Mouse (Mus musculus) heart, postnatal 25 days (tissue): ENCODE data around the gene Pigt. TPM values are rescaled to one million over a fixed set of nuclear protein-coding genes. Genes with fewer than 3 reads are reported as not detected.
A peak's percentile ranks its signal among the peaks of the same experiment; 100 is the strongest.

ENCODE experiments used
- DNase-seq: peaks from one replicate; pipeline ENCODE4 v3.0.0; 2022; ENCODE audit warnings: low spot score
- intact Hi-C: fragments of 180-260 bp; cut with DNase I; formaldehyde crosslinking; loops from one replicate; pipeline ENCODE4 v1.15.1; 2025
- total RNA-seq, 2 experiments: library from RNA; stranded (reverse); gene quantifications; 2 replicates each; pipeline ENCODE4 v1.2.3; 2021

The Pigt gene
- total RNA-seq, 2 experiments from 2014 or later: 34.7 to 34.8 TPM

DNA sequence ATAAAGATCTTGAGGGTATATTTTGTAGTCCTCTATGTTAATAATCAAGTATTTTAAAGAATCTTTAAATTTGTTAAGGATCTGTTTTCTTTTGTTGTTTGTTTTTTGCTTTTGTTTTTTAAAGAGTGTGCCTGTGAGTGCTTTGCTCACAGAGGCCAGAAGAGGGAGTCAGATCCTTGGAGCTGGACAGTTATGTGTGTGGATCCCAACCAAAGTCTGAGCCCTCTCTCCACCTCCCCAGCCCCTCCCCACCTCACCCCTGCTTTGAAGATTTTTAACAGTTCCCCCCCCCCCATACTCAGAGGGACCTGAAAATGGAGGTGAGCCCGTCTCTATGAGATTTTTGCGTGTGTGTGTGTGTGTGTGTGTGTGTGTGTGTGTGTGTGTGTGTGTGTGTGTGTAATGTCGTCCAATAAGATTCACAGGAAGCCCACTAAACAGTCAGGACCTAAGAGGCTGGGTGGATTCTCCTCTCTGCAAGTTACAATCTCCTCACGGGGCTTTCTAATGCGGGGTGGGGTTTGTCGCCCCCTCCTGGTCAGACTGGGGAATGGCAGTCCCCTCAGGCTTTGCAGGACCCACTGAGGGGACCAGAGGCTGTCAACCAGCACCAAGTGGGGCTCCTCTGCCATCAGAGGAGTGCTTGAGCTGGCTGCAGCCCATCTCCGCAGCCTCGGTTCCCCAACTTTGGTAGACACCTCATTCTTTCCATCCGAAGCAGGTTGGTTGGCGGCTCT is 20.3 kb downstream of the Pigt start:
- DNase-seq: peak; percentile 28
- intact Hi-C loops: loop anchor here (1.0 kb wide), 1 partner anchor 47 kb away; no protein-coding TSS in a partner anchor

DNA sequence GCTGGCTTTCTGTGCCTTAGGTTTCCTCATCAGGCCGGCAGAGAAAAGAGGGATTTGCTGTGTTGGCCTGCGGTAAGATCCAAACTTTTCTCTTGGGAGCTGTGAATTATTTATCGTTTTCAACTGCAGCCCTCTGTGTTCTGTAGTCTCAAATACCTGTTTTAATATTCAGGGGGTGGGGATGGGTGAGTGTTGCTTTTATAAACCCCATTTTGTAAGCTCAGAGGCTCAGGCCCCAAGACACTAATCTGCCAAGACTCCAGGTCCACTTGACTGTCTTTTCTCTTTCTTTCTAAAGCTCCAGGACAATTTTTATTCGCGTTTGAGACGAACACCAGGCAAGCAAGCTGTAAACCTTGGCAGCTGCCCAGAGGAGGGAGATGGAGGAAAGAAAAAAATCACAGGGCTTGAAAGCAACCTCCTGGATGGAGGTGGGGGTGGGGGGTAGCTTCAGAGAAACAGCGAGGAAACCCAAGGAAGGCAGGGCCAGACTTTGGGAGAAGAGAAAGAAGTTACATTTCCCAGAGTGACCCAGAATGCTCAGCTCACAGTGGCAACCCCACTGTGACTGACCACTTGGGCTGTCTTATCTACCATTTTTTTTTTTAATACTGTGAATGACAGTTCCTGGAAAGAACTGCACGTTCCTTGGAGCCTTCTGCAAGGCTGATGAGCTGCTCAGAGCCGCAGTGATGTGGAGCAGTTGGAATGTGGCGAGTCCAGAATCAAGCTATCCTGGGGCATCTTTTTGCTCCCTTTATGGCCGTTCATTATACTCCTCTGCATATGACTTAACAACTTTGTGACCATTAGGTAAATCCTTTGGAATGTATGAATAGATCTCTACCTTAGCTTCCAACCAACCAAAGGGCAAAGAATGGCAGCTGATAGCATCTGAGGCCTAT is 21.2 kb downstream of the Pigt start:
- intact Hi-C loops: no loop called here
- no peak for DNase-seq

DNA sequence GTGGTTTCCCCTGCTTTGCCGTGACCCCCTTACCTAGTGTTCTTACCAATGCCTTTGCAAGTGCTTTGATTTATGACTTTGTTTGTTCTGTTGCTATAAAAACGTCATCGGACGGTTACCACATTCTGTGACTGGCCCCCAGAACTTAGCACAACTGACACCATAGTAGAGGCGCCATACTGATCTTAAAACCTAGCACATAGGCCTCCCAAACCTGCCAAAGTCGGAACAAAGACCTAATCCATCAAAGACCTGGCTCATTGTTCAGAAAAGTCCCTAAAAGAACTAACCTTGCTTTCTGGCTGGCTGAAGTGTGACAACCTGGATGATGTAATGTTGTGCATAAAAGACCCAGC is 21.8 kb downstream of the Pigt start:
- intact Hi-C loops: no loop called here

DNA sequence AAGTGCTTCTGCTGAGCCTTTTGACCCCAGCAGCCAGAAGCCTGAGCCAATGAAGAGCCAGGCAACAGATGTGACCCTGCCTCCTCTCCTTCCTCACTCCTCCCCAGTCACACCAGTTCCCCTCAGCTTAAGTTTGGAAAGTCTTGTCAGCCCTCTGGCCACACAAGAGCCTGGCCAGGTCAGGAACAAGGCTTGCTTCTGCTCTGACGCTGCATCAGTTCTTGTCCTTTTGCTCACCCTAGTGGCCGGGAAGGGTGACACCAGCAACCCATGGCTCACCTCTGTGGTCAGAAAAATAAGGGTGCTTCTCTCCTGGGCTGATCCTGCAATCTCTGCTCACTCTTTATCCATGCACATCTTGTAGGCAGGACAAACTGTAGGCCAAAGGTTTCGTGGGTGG is 23.5 kb downstream of the Pigt start:
- intact Hi-C loops: loop anchor here (1.0 to 10.0 kb wide), 2 partner anchors 103 to 416 kb away; no protein-coding TSS in a partner anchor
- DNase-seq: no peak

More for the DNA sequence above, 21.8 kb downstream of the Pigt start:
- DNase-seq: no peak

DNA sequence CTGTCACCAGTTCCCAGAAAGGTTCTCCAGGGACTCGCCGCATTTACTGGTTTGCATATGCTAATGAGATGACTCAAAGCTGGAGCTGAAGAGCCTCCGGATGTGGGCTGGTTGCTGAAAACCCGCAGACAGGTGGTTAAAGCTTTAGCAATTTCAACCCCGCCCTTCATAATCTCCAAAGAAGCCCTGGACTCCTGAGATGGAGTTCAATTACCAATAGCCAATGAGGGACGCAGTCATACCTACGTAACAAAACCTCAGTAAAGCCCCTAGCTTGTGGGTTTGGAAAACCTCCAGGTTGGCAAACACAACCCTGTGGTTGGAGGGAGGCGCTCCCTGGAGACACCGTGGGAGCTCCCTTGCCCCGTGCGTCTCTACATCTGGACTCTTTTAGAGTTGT is 24.5 kb downstream of the Pigt start:
- intact Hi-C loops: loop anchor here (10.0 kb wide), 1 partner anchor 417 kb away; no protein-coding TSS in a partner anchor
- no peak for DNase-seq

DNA sequence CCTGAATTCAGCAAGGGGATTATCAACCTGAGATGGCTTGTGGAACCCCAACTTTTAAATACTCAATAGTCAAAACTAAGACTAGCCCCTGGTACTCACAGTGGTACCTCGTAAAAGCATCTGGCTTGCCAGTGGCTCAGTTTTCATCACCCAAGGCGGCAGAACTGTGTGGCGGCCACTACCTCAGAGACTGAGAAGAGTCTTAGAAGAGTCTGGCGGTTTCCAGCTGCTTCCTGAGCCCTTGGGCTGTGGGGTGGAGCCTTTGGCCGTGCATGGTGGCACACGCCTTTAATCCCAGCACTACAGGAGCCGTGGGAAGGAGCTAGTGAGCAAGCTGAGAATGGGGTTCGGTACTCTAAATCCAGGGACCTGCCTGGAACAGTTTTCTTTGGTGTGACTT is 25.0 kb downstream of the Pigt start:
- intact Hi-C loops: loop anchor here (10.0 kb wide), 1 partner anchor 417 kb away; no protein-coding TSS in a partner anchor
- DNase-seq: no peak

DNA sequence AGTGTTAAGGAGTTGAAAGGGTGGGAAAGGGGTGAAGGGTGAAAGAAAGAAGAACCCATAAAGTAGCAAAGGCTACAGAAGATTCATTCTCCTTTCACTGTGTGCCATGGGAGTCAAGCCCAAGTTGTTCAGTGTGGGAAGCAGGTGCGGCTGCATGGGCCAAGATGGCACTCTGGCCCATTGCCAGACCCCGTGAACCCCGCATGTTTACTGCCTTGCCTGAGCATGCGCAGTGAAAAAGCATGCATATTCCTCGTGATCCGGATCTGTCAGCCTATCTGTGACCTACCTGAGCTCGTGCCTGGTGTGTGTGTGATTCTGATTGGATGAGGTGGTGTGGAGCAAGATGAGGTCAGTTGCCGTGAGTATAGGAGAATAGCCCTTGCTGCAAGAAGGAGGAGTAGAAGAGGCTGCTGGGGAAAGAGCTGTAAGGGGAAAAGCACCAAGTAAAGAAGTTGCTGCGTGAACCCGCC is 26.0 kb downstream of the Pigt start:
- intact Hi-C loops: loop anchor here (10.0 kb wide), 1 partner anchor 419 kb away; no protein-coding TSS in a partner anchor

DNA sequence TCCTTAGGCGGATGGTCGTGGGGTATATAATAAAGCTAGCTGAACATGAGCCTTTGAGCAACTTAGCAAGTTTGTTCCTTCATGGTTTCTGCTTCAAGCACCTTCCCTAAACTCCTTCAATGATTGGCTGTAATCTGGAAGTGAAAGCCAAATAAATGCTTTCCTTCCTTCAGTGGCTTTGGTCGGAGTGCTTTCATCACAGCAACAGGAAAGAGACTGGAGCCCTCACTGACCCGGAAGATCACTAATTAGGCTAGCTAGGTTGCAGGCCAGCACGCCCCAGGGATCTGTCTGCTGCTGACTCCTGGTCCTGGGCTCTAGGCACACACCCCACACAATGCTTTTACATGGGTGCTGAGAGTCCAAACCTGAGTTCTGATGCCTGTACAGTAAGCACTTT is 31.2 kb downstream of the Pigt start:
- intact Hi-C loops: loop anchor here (10.0 kb wide), 1 partner anchor 424 kb away; no protein-coding TSS in a partner anchor
- DNase-seq: no peak

More for the DNA sequence above, 26.0 kb downstream of the Pigt start:
- no peak for DNase-seq

DNA sequence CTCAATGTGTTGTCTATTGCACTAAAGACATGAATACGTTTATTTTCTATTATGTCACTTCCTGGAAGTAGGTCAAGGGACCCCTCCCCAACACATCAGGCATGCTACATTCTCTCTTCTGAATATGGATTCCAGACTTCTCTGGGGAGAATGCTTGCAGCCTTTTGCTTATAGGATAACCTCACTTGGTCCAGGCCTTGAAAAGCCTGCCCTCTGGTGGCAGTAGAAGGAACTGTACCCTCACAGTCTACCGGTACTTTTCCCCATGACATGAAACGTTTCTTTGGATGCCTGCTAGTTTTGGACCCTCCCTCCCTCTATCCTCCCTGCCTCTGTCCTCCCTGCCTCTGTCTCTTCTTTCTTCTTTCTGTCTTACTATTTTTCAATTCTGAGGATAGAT is 33.8 kb downstream of the Pigt start:
- no peak for DNase-seq
- intact Hi-C loops: no loop called here

DNA sequence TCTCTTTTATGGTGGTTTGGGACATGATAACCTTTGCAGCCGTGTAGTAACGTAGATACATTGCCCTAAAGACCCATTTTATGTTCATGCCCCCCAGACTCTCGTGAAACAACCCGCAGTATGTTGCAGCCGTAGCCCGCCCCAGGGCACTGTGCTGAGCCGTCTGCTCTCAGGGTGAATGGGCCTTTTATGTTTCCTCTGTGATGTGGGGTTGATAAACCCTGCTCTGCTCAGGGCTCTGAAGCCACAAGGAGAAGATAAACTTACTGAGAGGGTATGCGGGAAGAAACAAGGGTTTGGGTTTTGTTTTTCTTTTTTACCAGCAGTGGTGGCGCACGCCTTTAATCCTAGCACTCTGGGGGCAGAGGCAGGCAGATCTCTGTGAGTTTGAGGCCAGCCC is 37.0 kb downstream of the Pigt start:
- DNase-seq: no peak
- intact Hi-C loops: no loop called here

DNA sequence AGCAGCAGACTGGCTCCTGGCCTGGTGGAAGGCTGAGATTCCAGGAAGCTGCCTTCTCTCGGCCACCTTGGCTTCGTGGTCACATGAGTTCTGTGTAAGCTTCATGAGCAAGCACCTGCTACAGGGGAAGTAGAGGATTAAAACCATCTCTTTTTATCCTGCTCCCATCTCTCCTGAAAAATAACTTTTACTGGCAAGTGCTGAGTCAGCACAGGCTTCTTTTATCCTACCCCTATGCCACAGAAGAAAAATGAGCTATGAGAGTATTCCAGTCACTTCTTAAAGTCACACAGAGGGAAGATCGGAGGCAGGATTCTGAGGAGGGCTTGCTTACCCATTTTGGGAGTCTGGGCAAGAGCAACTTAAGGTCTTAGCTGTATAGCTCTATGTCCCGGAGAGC is 39.7 kb downstream of the Pigt start:
- DNase-seq: no peak
- intact Hi-C loops: no loop called here

DNA sequence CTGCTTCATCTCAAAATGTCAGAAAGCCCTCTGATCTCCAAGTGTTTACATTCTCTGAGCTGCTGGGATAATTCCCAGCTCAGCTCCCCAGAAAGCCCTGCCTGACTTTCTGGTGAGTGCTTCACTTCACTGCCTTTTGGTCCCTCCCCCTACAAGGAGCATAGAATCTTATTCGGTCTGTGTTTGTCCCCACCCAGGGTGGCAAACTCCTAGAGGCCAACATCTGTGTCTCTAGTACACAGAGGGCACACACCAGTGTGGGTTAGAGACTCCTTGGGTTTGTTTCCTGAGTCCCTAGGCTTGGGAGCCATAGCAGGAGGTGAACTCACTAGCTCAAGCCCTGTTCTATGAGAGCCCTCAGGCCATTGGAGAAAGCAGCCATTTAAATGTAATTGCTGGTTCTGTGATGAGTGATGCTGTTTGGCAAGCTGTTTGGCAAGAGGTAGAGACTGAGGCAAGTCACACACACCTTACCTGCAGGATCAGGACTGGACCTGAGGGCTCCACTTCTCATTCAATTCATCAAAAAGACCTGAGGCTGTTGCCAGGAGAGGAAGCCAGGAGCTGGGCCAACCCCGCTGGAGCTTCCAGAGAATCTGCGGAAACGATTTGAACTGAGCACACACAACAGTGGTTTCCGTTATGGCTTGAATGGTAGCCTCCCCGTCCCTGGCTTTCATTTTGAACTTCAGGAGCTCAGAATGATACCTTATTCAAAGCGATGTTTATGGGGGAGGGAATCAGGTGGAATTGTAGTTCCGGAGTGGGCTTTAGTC is 43.5 kb downstream of the Pigt start:
- intact Hi-C loops: no loop called here
- DNase-seq: no peak

DNA sequence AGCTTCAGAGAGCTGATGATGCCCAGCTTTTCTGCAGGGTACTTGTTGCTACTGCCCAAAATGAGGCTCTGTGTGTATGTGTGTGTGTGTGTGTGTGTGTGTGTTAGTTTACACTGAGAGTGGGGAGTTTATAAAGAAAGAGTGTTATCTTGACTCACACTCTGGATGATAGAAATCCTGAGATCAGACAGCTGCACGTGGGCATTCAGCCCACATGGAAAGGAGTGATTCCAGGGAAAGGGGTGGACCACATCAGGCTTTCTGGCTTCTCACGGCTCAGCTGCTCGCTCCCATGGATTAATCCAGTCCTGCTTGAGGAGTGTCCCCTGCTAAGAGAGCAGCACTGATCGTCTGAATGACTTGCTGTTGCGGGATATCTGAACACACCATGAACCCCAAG is 44.8 kb downstream of the Pigt start:
- no peak for DNase-seq
- intact Hi-C loops: no loop called here

DNA sequence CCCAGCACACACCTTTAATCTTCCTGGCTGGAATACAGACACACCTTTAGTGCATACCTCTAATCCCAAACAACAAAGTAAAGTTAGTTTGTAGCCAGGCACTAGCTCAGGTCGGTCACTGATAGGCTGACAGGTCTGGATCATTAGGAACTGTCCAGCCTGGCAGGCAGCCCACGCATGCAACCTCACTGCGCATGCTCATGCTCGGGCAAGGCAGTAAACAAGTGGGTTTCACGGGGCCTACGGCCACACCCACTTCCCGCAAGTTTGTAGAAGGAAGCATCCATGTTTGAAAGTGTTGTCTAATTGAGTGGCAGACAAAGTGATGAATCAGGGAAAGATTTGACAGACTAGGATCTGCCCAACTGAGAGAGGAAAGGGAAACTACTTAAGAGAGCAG is 45.3 kb downstream of the Pigt start:
- intact Hi-C loops: no loop called here
- DNase-seq: no peak

DNA sequence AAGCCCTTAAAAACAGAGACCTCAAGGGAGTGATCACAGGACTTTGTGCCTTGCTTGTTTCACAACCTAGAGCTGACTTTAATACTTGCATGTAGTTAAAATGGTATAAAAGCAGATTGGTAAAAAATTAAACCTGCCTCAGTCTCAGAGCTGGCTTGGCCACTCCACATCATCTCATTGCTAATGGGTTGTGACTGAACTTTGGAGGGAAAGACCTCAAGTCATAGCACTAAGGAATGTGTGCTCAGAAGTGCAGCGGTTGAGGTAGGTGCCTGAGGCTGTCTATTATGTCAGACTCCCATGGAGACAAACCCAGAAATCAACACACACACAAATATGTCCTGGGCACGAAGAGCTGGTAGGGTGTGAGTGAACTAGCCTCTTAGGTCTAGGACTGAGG is 46.4 kb downstream of the Pigt start:
- DNase-seq: no peak
- intact Hi-C loops: no loop called here

DNA sequence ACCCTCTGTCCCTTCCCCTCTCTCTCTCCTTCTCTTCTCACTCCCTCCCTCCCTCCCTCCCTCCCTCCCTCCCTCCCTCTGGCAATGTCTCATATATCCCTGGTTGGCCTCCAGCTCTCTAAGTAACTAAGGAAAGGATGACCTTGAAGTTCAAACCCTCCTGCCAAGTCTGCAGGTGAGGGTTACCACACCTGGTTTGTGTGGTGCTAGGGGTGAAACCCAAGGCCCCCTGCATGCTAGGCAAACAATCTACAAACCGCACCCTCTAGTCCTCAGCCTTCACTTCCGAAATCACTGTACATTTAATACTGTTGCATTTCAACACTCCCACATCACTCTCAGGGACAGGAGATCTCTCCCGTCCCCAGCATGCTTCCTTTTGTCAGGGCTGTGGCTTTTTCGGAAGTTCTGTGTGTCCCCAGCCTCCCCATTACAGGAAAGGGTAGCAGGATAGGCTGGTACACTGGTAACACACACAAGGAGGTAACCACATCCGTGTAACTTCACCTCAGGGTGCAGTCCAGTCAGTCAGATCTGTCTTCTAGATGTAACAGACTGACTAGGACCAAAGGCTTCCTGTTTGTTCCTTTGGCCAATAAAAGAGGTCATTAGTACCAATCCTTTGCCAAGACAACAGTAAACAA is 47.3 kb downstream of the Pigt start:
- intact Hi-C loops: no loop called here
- DNase-seq: no peak

DNA sequence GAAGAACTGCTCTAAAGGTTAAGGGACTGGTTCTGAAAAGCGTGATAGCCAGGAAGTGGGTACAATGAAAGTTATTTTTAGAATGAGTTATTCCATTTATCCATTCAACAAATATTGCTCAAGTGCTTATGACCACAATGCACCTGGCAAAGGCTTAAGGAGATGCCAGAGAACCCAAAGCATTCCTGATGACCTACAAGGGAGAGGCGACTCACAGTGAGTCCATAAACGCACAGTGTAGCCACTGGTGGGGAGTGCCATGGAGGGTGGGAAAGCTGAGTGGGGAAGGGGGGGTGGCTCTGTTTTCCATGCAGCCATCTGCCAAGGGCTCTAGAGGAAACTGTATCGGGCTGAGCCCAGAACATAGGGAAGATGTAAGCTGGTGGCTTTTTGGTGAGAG is 52.0 kb downstream of the Pigt start:
- intact Hi-C loops: no loop called here
- no peak for DNase-seq

DNA sequence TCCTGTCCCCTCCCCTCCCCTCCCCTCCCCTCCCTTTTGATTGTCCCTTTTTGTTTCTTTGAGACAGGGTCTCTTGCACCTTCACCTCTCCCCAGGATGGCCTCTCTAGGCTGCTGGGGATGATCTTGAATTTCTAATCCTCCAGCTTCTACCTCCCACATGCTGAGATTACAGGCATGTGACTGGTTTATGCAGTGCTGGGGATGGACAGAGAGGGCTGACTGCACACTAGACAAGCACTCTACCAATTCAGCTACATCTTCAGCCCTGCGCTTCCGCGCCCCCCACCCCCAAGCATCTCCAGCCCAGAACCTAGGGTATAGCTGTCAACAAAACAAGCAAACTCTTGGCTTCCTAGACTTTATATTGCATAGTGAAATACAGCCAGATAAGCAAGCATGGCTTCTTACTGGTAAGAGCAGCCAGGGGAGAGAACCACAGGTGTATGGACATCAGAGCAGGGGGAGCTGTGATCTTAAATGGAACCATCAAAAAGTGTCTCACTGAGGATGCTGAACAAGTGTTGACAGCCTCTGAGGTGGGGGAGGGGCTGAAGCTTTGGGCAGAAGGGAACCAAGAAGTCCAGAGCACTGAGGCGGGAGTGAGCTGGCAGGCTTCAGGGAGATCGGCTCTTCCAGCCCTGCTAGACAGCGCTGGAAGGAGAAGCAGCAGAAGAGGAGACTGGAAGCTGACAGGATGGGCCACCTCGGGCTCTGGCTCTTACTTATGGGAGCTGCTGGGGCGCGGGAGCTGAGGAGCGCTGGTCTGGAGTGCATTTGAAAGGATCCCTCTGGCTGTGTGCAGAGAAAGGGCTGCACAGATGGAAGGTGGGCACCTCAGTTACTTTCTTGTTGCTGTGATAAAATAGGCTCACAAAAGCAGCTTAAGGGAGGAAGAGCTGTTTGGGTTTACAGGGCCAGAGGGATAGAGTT is 52.9 kb downstream of the Pigt start:
- intact Hi-C loops: no loop called here
- DNase-seq: no peak

DNA sequence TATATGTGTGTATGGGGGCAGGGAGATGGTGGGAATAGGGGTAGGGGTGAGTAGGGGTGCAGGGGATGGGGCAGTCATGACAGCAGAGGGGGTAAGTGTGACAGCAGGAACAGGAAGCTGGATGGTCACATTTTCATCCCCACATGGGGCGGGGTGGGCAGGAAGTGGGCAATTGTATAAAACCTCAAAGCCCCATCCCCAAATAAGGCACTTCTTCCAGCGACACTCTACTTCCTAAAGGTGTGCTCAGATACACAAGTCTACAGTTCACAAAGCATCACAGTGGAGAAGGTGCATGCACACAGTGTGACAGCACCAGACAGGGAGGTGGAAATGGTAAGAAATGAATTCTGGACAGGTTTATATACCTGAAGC is 53.6 kb downstream of the Pigt start:
- intact Hi-C loops: no loop called here
- no peak for DNase-seq
